Mouse (Mus musculus) olfactory bulb, adult 2 months (tissue): Measurements from ENCODE around the gene Cnot9. TPM values are rescaled to one million over a fixed set of nuclear protein-coding genes. Genes with fewer than 3 reads are reported as not detected.
"Not testable (repeated sequence)": the region's sequence is repeated elsewhere in the genome, so short reads cannot be mapped to it uniquely, and the experiment has no call there.

ENCODE experiments used
- H3K27ac ChIP-seq: fragments of 200-500 bp; 2 replicates; pipeline ENCODE4 v1.5.1; 2012; ENCODE audit warnings: low read depth, low read length; ENCODE audit not compliant: insufficient read depth
- H3K4me1 ChIP-seq: fragments of 200-500 bp; 2 replicates; pipeline ENCODE4 v1.6.1; 2012; ENCODE audit warnings: low read length; ENCODE audit not compliant: control insufficient read depth, insufficient read depth
- H3K4me3 ChIP-seq: fragments of 200-500 bp; 2 replicates; pipeline ENCODE4 v1.5.1; 2012; ENCODE audit warnings: mild to moderate bottlenecking, low read depth, low read length, moderate library complexity; ENCODE audit not compliant: insufficient read depth
- CTCF ChIP-seq: fragments of 200-500 bp; IDR thresholded peaks from 2 replicates; pipeline ENCODE4 v1.5.1; 2012; ENCODE audit warnings: low read depth, mild to moderate bottlenecking, low read length, moderate library complexity; ENCODE audit not compliant: insufficient read depth
- POLR2A ChIP-seq: fragments of 200-500 bp; IDR thresholded peaks from 2 replicates; pipeline ENCODE4 v1.6.1; 2012; ENCODE audit warnings: mild to moderate bottlenecking, low read depth, low read length, moderate library complexity; ENCODE audit not compliant: insufficient read depth
- WGBS: fragments of 180-500 bp; shearing (Covaris S2); methylation state at CpG from one replicate; pipeline ENCODE4 v1.1.7; 2018; 5-methylcytosine and 5-hydroxymethylcytosine counted together
- polyA plus RNA-seq: library from polyadenylated mRNA; stranded (reverse); fragments of >200 nt; gene quantifications from 2 replicates; pipeline ENCODE4 v1.2.4, GENCODE M21; 2012; ENCODE audit warnings: low replicate concordance; ENCODE audit not compliant: missing spikeins, insufficient read depth, insufficient read length

The Cnot9 gene
- polyA plus RNA-seq = not detected in 2 replicates

- peak within 1 kb of the TSS; percentile 32 for H3K27ac ChIP-seq
- no peak for TF ChIP-seq CTCF
- peak; percentile 57; the same call in 1 of the 2 replicates for TF ChIP-seq POLR2A
- H3K4me1 ChIP-seq = no peaks in the 10 kb centered on the region
- under 1% methylated on average over 64 of the region's 64 CpGs for WGBS
- peak within 1 kb of the TSS; percentile 69 for H3K4me3 ChIP-seq
Observed at GRCm38 (mm10) chr1:74505721-74506464, at the start of gene Cnot9. Cnot9 (plus strand) TSS chr1:74506058.

GRCm38 (mm10) chr1:74460273-74460672 is 45.6 kb upstream of the Cnot9 start:
- Histone ChIP-seq H3K4me3 (no peak overlapping the region), H3K27ac (no peak overlapping the region), H3K4me1 (no peaks in the 10 kb centered on the region)
- WGBS = 55% methylated on average over 2 of the region's 2 CpGs
- TF ChIP-seq POLR2A (no peak), CTCF (no peak)

- Histone ChIP-seq H3K27ac (no peak overlapping the region), H3K4me1 (no peaks in the 10 kb centered on the region), H3K4me3 (no peak overlapping the region)
- TF ChIP-seq POLR2A = no peak
- TF ChIP-seq CTCF = no peak
- WGBS = 78% methylated on average over 5 of the region's 5 CpGs
Observed at GRCm38 (mm10) chr1:74485792-74486191, 20.1 kb upstream of the Cnot9 start.

DNA sequence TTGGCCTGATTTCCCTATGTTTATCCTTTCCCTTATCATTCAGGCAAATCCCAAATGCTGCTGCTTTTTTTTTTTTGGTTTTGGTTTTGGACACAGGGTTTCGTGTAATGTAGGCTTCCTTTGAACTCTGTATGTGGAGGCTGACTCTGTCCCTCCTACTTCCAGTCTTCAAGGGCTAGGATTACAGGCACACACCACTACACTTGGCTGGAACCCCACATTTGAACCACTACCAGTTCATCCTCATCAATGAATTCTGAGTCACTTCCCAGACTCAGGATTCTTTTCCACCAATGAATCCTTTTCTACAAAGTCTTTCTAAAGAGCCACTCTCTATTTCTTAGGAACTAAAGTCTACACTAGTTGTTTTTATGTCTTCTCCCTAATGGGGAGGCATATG is 4.8 kb upstream of the Cnot9 start:
- Histone ChIP-seq H3K4me1 (no peaks in the 10 kb centered on the region), H3K27ac (no peak overlapping the region), H3K4me3 (no peak overlapping the region)
- TF ChIP-seq CTCF = no peak
- WGBS = 40% methylated on average over 1 of the region's 1 CpGs

DNA sequence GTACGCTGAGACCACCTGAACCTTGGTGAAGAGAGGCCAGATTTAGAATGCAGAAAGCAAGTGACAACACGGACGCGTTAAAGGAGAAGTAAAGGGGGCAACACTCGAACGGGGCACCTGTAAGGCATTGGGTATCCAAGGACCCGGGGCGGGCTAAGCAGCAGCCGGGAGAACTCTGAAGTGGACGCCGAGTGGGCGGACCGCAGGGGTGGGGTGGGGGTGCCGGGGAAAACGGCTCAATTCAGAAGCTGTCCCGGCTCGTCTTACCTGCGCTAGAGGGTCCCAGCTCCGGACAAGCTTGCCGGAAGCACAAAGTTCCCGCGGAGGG is 501 bp upstream of the Cnot9 start:
- peak overlapping the region; percentile 61 for H3K4me3 ChIP-seq
- H3K27ac ChIP-seq = no peak overlapping the region
- under 1% methylated on average over 22 of the region's 22 CpGs for WGBS
- no peaks in the 10 kb centered on the region for H3K4me1 ChIP-seq
- TF ChIP-seq POLR2A = no peak
- TF ChIP-seq CTCF = no peak

- under 1% methylated on average over 34 of the region's 34 CpGs for WGBS
- H3K27ac ChIP-seq = peak overlapping the region; percentile 32; the same call in 1 of the 2 replicates
Observed at GRCm38 (mm10) chr1:74506471-74506881, 618 bp downstream of the Cnot9 start.

GRCm38 (mm10) chr1:74507780-74508179 is 1.9 kb downstream of the Cnot9 start:
- no peak overlapping the region for H3K27ac ChIP-seq
- WGBS = 91% methylated on average over 2 of the region's 2 CpGs
- H3K4me1 ChIP-seq = no peaks in the 10 kb centered on the region
- no peak overlapping the region for H3K4me3 ChIP-seq
- TF ChIP-seq CTCF (no peak), POLR2A (no peak)

More at GRCm38 (mm10) chr1:74506471-74506881, 618 bp downstream of the Cnot9 start:
- peak overlapping the region; percentile 69 for H3K4me3 ChIP-seq
- no peaks in the 10 kb centered on the region for H3K4me1 ChIP-seq
- TF ChIP-seq CTCF = no peak
- no peak for TF ChIP-seq POLR2A

DNA sequence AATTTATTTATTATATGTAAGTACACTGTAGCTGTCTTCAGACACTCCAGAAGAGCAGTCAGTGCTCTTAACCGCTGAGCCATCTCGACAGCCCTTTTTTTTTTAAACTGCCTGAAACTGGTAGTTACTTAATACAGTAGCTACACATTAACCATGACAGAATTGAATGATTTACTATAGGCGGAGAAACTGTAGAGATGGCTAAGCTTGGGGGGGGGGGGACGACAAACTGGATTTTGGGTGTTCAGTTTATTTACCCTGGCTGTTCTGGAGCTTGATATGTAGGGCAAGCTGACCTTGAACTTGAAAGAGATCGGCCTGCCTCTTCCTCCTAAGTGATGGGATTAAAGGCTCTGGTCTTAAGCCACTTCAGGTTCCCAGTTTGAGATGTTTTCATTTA is 5.4 kb downstream of the Cnot9 start:
- WGBS = 97% methylated on average over 5 of the region's 5 CpGs
- H3K4me3 ChIP-seq = no peak overlapping the region
- TF ChIP-seq CTCF (no peak), POLR2A (no peak)
- H3K4me1 ChIP-seq = no peaks in the 10 kb centered on the region
- H3K27ac ChIP-seq = no peak overlapping the region

DNA sequence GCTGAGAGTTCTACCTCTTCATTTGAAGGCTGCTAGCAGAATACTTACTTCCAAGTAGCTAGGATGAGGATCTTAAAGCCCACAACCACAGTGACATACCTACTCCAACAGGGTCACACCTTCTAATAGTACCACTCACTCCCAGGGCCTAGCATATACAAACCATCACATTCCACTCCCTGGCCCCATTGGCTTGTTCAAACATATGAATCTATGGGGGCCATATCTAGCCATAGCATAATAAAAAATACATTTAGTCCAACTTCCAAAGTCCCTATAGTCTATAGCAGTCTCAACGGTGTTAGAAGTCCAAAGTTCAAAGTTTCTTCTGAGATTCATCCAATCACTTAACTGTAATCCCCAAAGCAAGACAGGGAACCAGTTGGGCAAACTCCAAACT is 7.1 kb downstream of the Cnot9 start:
- not testable (repeated sequence) for H3K4me3 ChIP-seq, H3K4me1 ChIP-seq, H3K27ac ChIP-seq
- 100% methylated on average over 1 of the region's 1 CpGs for WGBS

DNA sequence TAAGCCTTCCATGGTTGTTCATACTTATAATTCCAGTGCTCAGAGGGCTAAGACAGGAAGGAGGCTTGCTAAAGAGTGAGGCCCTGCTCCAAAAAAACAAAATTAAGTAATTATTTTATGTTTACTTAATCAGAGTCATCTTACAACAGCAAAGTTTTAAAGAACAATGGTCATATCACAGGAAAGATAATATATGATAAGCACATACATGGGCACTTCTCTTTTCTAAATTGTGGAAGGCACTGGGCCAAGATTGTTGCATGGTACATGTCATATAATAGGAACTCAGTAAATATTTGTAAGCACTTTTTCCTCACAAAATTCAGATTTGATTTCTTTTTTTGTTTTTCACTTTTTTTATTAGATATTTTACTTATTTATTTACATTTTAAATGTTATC is 14.0 kb downstream of the Cnot9 start:
- Histone ChIP-seq H3K27ac (no peak overlapping the region), H3K4me3 (no peak overlapping the region), H3K4me1 (no peaks in the 10 kb centered on the region)
- TF ChIP-seq CTCF (no peak), POLR2A (no peak)
